Mouse (Mus musculus) hindbrain, embryonic 15.5 days (tissue): Measurements from ENCODE around the gene Sall4. TPM values are rescaled to one million over a fixed set of nuclear protein-coding genes. Genes with fewer than 3 reads are reported as not detected.
"Not testable (repeated sequence)": the region's sequence is repeated elsewhere in the genome, so short reads cannot be mapped to it uniquely, and the experiment has no call there.

Source experiments
- ATAC-seq: fragments of 200-750 bp; cut with Nextera tagmentation; 2 replicates; pipeline ENCODE4 v1.8.0; 2017; ENCODE audit warnings: low read depth, moderate number of reproducible peaks, moderate TSS enrichment; ENCODE audit not compliant: low FRiP score
- H3K27ac ChIP-seq: fragments of 300-500 bp; sonication (generic); replicated peaks from 2 replicates; pipeline ENCODE4 v1.5.1; 2015; ENCODE audit warnings: mild to moderate bottlenecking, inconsistent platforms
- H3K27me3 ChIP-seq: fragments of 300-500 bp; sonication (generic); 2 replicates; pipeline ENCODE4 v1.6.1; 2015; ENCODE audit warnings: control low read depth, inconsistent platforms
- H3K36me3 ChIP-seq: fragments of 300-500 bp; sonication (generic); 2 replicates; pipeline ENCODE4 v1.6.1; 2015; ENCODE audit warnings: control low read depth, inconsistent platforms
- H3K4me1 ChIP-seq: fragments of 300-500 bp; sonication (generic); replicated peaks from 2 replicates; pipeline ENCODE4 v1.6.1; 2015; ENCODE audit warnings: control low read depth, inconsistent platforms
- H3K4me2 ChIP-seq: fragments of 300-500 bp; sonication (generic); 2 replicates; pipeline ENCODE4 v1.6.1; 2015; ENCODE audit warnings: moderate library complexity, mild to moderate bottlenecking, inconsistent platforms
- H3K4me3 ChIP-seq: fragments of 300-500 bp; sonication (generic); 2 replicates; pipeline ENCODE4 v1.5.1; 2015; ENCODE audit warnings: mild to moderate bottlenecking, inconsistent platforms
- H3K9ac ChIP-seq: fragments of 300-500 bp; sonication (generic); 2 replicates; pipeline ENCODE4 v1.6.1; 2015; ENCODE audit warnings: inconsistent platforms
- H3K9me3 ChIP-seq: fragments of 300-500 bp; sonication (generic); 2 replicates; pipeline ENCODE4 v1.6.1; 2016; ENCODE audit warnings: control low read depth, inconsistent platforms
- WGBS: fragments of 180-500 bp; shearing (Covaris S2); methylation state at CpG from one replicate; pipeline ENCODE4 v1.1.7; 2015; 5-methylcytosine and 5-hydroxymethylcytosine counted together
- polyA plus RNA-seq: library from polyadenylated mRNA; unstranded; fragments of >200 nt; fragmentation: Nextera tagmentation; extraction: Ambion mirVana; gene quantifications from 2 replicates; pipeline ENCODE4 v1.2.1, GENCODE M21; 2015

Sall4 gene
- polyA plus RNA-seq, 1 experiment from 2014 or later: 0.44 TPM

- ATAC-seq: no peak
- Histone ChIP-seq H3K4me3 (no peak overlapping the region), H3K27ac (no peak overlapping the region), H3K4me1 (peaks cover 24% of the 10 kb centered on the region), H3K36me3 (no peaks in the 10 kb centered on the region), H3K4me2 (no peak overlapping the region), H3K27me3 (peaks cover 32% of the 10 kb centered on the region), H3K9ac (no peak overlapping the region), H3K9me3 (no peaks in the 10 kb centered on the region)
- 44% methylated on average over 8 of the region's 8 CpGs for WGBS
Observed at GRCm38 (mm10) chr2:168769259-168769658, 1.5 kb upstream of the Sall4 start.

GRCm38 (mm10) chr2:168766538-168767361, 993 bp downstream of the Sall4 start:
- WGBS: under 1% methylated on average over 51 of the region's 52 CpGs
- Histone ChIP-seq H3K9ac (peak overlapping the region; percentile 14; the same call in 1 of the 2 replicates), H3K4me3 (peak overlapping the region; percentile 48), H3K9me3 (no peaks in the 10 kb centered on the region), H3K27me3 (peaks cover 35% of the 10 kb centered on the region), H3K27ac (no peak overlapping the region), H3K4me2 (peak overlapping the region; percentile 88), H3K4me1 (peaks cover 30% of the 10 kb centered on the region), H3K36me3 (no peaks in the 10 kb centered on the region)
- ATAC-seq: peak; percentile 79

- Histone ChIP-seq H3K27ac (no peak overlapping the region), H3K4me3 (peak overlapping the region; percentile 48), H3K9ac (peak overlapping the region; percentile 25; the same call in 1 of the 2 replicates), H3K4me2 (peak overlapping the region; percentile 88), H3K36me3 (no peaks in the 10 kb centered on the region), H3K27me3 (peaks cover 35% of the 10 kb centered on the region), H3K9me3 (no peaks in the 10 kb centered on the region), H3K4me1 (peaks cover 30% of the 10 kb centered on the region)
- under 1% methylated on average over 61 of the region's 65 CpGs for WGBS
- 0 out of 2 replicates have a peak, but pooled peaks have one; percentile 9 for ATAC-seq
Observed at GRCm38 (mm10) chr2:168765696-168766537, 1.8 kb downstream of the Sall4 start.

GRCm38 (mm10) chr2:168765065-168765681, 2.6 kb downstream of the Sall4 start:
- peaks cover 30% of the 10 kb centered on the region for H3K4me1 ChIP-seq
- H3K9me3 ChIP-seq: no peaks in the 10 kb centered on the region
- peak overlapping the region; percentile 88 for H3K4me2 ChIP-seq
- H3K9ac ChIP-seq: no peak overlapping the region
- peaks cover 35% of the 10 kb centered on the region for H3K27me3 ChIP-seq
- no peak overlapping the region for H3K27ac ChIP-seq
- H3K4me3 ChIP-seq: peak overlapping the region; percentile 48
- H3K36me3 ChIP-seq: no peaks in the 10 kb centered on the region
- WGBS: under 1% methylated on average over 32 of the region's 32 CpGs
- peak; percentile 37; the same call in 1 of the 2 replicates for ATAC-seq

GRCm38 (mm10) chr2:168764460-168764867, 3.3 kb downstream of the Sall4 start:
- 10% methylated on average over 9 of the region's 9 CpGs for WGBS
- H3K27me3 ChIP-seq: peaks cover 35% of the 10 kb centered on the region
- no peak for ATAC-seq
- H3K4me2 ChIP-seq: peak overlapping the region; percentile 11; the same call in 1 of the 2 replicates
- H3K4me3 ChIP-seq: no peak overlapping the region
- no peak overlapping the region for H3K9ac ChIP-seq
- H3K4me1 ChIP-seq: peaks cover 30% of the 10 kb centered on the region
- H3K27ac ChIP-seq: no peak overlapping the region
- H3K36me3 ChIP-seq: no peaks in the 10 kb centered on the region
- H3K9me3 ChIP-seq: no peaks in the 10 kb centered on the region

GRCm38 (mm10) chr2:168763785-168764184, 4.0 kb downstream of the Sall4 start:
- no peak overlapping the region for H3K9ac ChIP-seq
- H3K4me3 ChIP-seq: no peak overlapping the region
- no peaks in the 10 kb centered on the region for H3K9me3 ChIP-seq
- no peaks in the 10 kb centered on the region for H3K36me3 ChIP-seq
- H3K4me2 ChIP-seq: peak overlapping the region; percentile 11; the same call in 1 of the 2 replicates
- no peak overlapping the region for H3K27ac ChIP-seq
- ATAC-seq: no peak
- H3K4me1 ChIP-seq: peaks cover 30% of the 10 kb centered on the region
- peaks cover 35% of the 10 kb centered on the region for H3K27me3 ChIP-seq
- 10% methylated on average over 7 of the region's 7 CpGs for WGBS

- Histone ChIP-seq H3K4me3 (no peak overlapping the region), H3K9me3 (no peaks in the 10 kb centered on the region), H3K4me1 (peaks cover 30% of the 10 kb centered on the region), H3K27me3 (peaks cover 22% of the 10 kb centered on the region), H3K36me3 (no peaks in the 10 kb centered on the region), H3K9ac (no peak overlapping the region), H3K4me2 (peak overlapping the region; percentile 37), H3K27ac (no peak overlapping the region)
- 2% methylated on average over 12 of the region's 12 CpGs for WGBS
- ATAC-seq: no peak
Observed at GRCm38 (mm10) chr2:168762411-168762815, 5.3 kb downstream of the Sall4 start.

GRCm38 (mm10) chr2:168761954-168762353, 5.8 kb downstream of the Sall4 start:
- H3K4me1 ChIP-seq: peaks cover 28% of the 10 kb centered on the region
- peak overlapping the region; percentile 37 for H3K4me2 ChIP-seq
- peaks cover 22% of the 10 kb centered on the region for H3K27me3 ChIP-seq
- 11% methylated on average over 4 of the region's 4 CpGs for WGBS
- no peak for ATAC-seq
- H3K9ac ChIP-seq: no peak overlapping the region
- H3K9me3 ChIP-seq: no peaks in the 10 kb centered on the region
- H3K36me3 ChIP-seq: no peaks in the 10 kb centered on the region
- no peak overlapping the region for H3K4me3 ChIP-seq
- no peak overlapping the region for H3K27ac ChIP-seq

GRCm38 (mm10) chr2:168761141-168761540, 6.6 kb downstream of the Sall4 start:
- Histone ChIP-seq H3K4me2 (no peak overlapping the region), H3K9ac (no peak overlapping the region), H3K9me3 (no peaks in the 10 kb centered on the region), H3K27ac (no peak overlapping the region), H3K4me3 (no peak overlapping the region), H3K27me3 (peaks cover 19% of the 10 kb centered on the region), H3K4me1 (peaks cover 20% of the 10 kb centered on the region), H3K36me3 (no peaks in the 10 kb centered on the region)
- no peak for ATAC-seq
- WGBS: 86% methylated on average over 9 of the region's 9 CpGs

GRCm38 (mm10) chr2:168744406-168744805, 23.3 kb downstream of the Sall4 start:
- H3K9me3 ChIP-seq, ATAC-seq, H3K27me3 ChIP-seq, H3K9ac ChIP-seq, H3K36me3 ChIP-seq, H3K4me2 ChIP-seq, H3K4me3 ChIP-seq, H3K27ac ChIP-seq: not testable (repeated sequence)
- WGBS: 88% methylated on average over 10 of the region's 10 CpGs
- H3K4me1 ChIP-seq: 0 out of 2 replicates have a peak, but pooled peaks cover 12% of the 10 kb centered on the region

- ATAC-seq: peak; percentile 1; the same call in 1 of the 2 replicates
- 20% methylated on average over 7 of the region's 7 CpGs for WGBS
- Histone ChIP-seq H3K4me1 (0 out of 2 replicates have a peak, but pooled peaks cover 17% of the 10 kb centered on the region), H3K4me2 (peak overlapping the region; percentile 69), H3K4me3 (peak overlapping the region; percentile 85), H3K36me3 (no peaks in the 10 kb centered on the region), H3K9ac (peak overlapping the region; percentile 93; the same call in 1 of the 2 replicates), H3K9me3 (no peaks in the 10 kb centered on the region), H3K27ac (peak overlapping the region; percentile 98), H3K27me3 (no peaks in the 10 kb centered on the region)
Observed at GRCm38 (mm10) chr2:168742649-168743048, 25.1 kb downstream of the Sall4 start.
